Mouse (Mus musculus) left cerebral cortex, postnatal 14 days (tissue): ENCODE data around the gene Mtmr14. TPM values are rescaled to one million over a fixed set of nuclear protein-coding genes. Genes with fewer than 3 reads are reported as not detected.

Experiments used
- DNase-seq, 2 experiments: peaks; one replicate each; pipeline ENCODE4 v3.0.0; 2021 to 2022; ENCODE audit warnings: low spot score in 2 of 2, mixed read lengths in 1 of 2
- intact Hi-C: fragments of 180-260 bp; cut with DNase I; formaldehyde crosslinking; loops from one replicate; pipeline ENCODE4 v1.15.1; 2025
- long read RNA-seq, 2 experiments: library from polyadenylated mRNA; stranded (forward); transcript quantifications; one replicate each; pipeline ENCODE4 v2.0.0; 2021
- total RNA-seq, 2 experiments: library from RNA; stranded (reverse); gene quantifications; 2 replicates each; pipeline ENCODE4 v1.2.3; 2021

Mtmr14 gene
- total RNA-seq = 10 to 100 TPM; 21.3 to 21.6 TPM
- long read RNA-seq, experiment 1, transcript Mtmr14-201 (19 exons, 2,676 nt) = major isoform, 16 of 41 reads
- long read RNA-seq, experiment 1, partial matches to known transcripts = 4 of 41 reads
- long read RNA-seq, experiment 1, other reads (novel, unspliced or antisense) = 21 of 41 reads
- long read RNA-seq, experiment 2, transcript Mtmr14-201 (19 exons, 2,676 nt) = major isoform, 13 of 48 reads
- long read RNA-seq, experiment 2, partial matches to known transcripts = 2 of 48 reads
- long read RNA-seq, experiment 2, other reads (novel, unspliced or antisense) = 33 of 48 reads

DNA sequence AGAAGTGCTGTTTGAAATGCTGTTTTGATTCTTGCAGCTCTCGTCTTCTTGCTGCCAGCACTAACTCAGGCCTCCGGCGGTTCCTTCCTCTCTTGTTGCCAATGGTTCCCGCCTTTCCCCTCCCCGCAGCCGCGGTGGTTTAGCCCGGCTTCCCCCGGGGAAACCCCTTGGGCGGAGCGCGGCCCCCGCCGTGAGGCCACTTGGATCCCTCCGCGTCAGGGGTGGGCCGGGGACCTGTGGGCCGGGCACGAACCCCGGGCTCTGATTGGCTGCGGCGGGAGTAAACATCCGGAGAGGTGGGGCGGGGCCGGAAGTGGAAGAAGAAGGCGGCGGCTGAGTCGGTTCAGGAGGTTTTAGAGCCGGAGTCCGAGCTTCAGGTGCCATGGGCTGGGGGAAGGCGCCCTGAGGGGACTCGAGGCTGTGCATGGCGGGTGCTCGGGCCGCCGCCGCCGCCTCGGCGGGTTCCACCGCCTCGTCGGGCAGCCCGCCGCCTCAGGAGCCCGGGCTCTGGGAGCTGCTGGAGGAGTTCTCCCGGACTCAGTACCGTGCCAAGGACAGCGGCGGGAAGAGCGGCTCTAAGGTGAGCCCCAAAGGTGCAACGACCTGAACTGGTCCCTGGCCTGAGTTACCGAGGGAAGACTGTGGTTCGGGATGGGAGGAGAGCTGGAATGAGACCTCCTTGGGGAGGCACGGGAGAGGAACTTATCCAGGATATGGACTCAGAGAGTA is at the start of gene Mtmr14:
Mtmr14 (plus strand) TSS at position 302 of the 729 bp plus-strand sequence.
- DNase-seq = peak; percentile 98 to 99
- intact Hi-C loops = loop anchor here (5.0 kb wide), 1 partner anchor 40 kb away; the partner anchor contains the start of gene Lhfpl4

DNA sequence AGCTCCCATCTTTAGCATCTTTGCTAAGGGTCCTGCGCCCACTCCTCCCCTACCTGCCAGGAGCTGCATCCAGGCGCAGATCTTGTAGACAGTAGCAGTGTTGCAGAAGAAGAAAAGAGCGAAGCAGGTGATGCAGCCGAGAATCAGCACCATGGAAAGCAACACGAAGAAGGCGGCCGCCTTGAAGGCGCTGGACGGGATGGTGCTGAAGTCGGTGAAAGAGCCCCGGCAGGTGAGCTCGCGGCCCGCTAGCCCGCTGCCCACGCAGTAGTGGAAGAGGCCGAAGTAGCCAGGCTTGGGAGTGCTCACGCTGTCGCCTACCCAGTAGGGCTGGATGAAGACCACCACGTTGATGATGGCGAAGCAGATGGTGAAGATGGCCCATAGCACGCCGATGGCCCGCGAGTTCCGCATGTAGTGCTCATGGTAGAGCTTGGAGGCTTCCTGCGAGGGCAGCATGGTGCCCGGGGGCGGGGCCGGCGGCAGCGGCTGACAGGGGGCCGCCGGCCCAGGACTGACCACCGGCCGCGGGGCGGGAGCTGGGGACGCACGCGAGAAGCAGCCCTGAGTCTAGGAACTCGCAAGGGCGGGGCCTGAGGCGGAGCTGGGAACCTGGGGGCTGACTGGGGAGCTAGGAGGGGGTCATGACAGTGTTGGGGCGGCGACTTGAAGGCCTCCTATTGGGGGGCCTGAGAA is 43.7 kb upstream of the Mtmr14 start:
- intact Hi-C loops = no loop called here
- no peak for DNase-seq

DNA sequence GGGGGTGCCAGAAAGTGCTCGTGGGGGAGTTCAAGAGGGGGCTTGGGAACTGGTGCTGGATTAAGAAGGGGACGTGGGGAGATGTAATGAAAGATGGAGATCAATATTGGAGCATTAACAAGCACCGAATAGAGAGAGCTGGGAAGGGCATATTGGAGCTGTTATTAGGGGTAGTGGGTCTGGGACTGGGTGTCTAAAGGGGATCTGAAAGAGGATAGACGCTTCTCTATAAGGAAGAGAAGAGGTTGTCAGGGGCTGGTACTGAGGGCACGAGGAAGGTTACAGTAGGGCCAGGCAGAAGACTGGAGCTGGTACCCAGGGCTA is 43.2 kb upstream of the Mtmr14 start:
- intact Hi-C loops = no loop called here
- DNase-seq = no peak

DNA sequence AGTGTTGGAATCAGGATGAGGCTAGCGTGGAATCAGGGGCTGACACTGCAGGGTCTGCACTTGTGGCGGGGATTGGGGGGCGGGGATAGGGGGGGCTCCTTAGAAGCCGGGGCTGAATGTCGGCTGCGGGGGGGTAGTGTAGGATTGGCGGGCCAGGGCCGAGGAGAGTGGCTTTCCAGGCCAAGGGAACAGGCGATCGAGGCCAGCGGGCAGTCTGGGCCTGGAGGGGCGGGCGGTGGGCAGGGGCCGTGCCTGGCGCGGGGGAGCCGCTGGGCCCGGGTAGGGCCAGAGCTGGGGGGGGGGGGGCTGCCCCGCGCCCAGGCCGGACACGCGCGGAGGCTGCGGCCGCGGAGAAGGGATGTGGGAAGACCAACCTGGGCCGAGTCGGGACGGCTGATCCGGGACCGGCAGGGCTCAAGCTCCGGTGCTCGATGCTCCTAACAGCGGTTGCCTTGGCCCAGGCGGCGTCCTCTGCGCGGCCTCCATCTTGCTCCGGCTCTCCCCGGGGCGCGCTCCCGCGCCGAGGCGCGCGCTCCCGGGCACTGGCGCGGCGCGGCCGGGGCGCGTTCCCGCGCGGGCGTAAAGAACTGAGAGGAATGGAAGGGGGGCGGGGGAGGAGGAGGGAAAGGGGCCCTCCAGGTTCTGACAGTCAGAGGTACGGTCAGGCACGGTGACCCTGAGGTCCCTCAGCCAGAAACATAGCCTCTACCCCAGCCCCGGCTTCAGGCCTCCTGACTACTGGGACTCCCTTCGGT is 42.6 kb upstream of the Mtmr14 start, which contains the start of gene Lhfpl4:
Lhfpl4 (minus strand) TSS at position 544 of the 755 bp plus-strand sequence.
- DNase-seq = peak; percentile 67
- intact Hi-C loops = loop anchor here (5.0 kb wide), 1 partner anchor 42 kb away; the partner anchor contains the start of gene Mtmr14

DNA sequence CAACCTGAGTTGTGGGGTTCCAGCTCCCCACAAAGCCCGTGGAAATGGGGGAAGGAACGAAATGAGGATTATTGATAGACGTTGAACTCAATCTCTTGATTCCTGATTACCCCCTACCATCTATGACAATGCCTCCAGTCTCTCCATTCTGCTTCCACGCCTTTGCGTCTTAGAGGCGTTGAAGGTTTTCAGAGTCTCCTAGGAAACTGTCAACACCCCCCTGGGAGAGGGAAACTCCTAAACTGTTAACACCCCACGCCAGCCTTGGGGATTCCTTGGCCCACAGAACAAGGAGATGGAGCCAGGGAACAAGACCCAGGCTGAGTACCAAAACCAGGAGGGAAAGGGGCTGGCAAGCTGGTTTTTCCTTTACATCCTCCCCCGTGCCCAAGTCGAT is 42.0 kb upstream of the Mtmr14 start:
- intact Hi-C loops = loop anchor here (5.0 kb wide), 1 partner anchor 42 kb away; the partner anchor contains the start of gene Mtmr14
- peak; percentile 37 to 48 for DNase-seq

DNA sequence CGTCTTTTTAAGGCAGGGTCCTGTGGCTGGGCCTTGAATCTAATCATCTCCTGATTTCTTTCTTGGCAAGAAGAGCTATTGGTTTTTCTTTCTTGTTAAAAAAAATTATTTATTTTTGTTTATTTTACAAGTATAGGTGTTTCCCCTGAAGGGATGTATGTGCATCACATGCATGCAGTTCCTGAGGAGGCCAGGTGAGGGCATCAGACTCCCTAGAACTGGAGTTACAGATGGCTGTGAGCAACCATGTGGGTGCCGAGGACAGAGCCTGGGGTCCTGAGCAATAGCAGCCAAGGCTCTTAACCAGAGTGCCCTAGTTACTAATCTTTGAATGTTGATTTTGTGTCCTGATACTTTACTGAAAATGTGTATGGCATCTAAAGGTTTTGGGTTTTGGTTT is 21.4 kb upstream of the Mtmr14 start:
- DNase-seq = no peak
- intact Hi-C loops = no loop called here

DNA sequence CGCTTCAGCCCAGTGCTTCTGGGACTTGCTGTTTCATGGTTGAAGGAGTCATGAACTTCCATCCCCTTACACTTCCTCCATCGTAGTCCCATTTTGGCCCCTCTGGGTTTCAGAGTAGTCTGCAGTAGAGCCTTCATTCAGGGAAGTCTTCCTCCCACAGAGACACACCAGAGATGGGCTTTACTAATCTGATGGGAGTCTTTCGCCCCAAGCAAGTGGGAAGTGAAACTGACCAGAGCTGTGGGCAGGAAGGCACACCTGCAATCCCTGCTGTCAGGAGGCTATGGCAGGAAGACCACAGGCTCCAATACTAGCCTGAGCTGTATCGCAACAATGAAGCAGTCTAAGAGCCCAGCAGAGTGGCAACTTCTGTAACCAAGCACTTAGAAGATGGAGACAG is 11.8 kb upstream of the Mtmr14 start:
- no peak for DNase-seq
- intact Hi-C loops = no loop called here

DNA sequence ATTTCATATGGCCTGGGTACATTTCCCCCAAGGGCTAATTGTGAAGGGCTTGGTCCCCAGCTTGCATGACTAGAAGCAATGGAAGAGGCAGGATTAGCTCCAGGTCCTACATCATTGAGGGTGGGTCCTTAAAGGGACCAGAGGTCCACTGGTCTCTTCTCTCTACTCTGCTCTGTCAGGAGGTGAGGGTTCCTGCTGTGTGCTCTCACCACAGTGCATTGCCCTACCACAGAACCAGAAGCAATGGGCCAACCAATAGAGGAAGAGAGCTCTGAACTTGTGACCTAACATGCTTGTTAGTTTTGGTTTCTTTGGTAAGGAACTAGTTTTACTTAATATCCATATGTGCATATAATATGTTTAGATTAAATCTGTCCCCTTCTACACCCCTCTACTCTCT is 10.9 kb upstream of the Mtmr14 start:
- no peak for DNase-seq
- intact Hi-C loops = no loop called here

DNA sequence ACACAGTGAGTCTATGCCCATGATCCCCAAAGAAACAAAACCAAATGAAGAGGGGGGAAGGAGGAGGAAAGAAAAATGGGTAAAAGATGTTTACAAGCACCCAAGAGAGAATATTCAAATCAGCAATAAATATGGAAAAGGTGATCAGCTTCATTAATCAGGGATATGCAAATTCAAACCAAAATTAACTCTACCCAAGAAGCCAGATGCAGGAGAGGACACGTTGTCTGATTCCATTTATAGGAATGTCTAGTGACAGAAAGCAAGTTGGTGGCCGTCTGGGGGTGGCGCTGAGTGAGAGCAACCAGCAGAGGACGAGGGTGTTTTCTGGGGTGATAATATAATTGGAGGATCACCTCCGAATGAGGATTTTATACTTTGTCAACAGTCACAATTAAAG is 2.5 kb upstream of the Mtmr14 start:
- intact Hi-C loops = loop anchor here (5.0 kb wide), 1 partner anchor 38 kb away; the partner anchor contains the start of gene Lhfpl4
- peak; percentile 10 to 14 for DNase-seq

DNA sequence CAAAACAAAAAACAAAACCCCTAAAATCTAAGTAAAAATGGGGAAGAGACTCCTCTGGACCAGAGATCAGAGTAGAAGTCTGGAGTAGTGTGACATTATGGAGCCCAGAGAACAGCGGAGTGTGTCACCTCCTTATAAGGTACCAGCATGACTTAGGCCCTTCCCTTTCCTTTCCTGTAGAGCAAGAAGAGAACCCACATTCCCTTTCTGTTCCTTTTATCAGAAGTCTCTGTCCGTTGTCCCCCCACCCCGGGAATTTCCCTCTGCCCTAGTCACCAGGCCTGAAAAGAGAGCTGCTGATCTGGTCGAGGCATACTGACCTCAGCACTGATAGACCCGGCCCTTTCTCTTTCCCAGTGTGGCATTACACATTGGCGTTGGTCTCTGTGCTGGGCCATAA is 799 bp downstream of the Mtmr14 start:
- intact Hi-C loops = loop anchor here (5.0 kb wide), 1 partner anchor 41 kb away; the partner anchor contains the start of gene Lhfpl4

DNA sequence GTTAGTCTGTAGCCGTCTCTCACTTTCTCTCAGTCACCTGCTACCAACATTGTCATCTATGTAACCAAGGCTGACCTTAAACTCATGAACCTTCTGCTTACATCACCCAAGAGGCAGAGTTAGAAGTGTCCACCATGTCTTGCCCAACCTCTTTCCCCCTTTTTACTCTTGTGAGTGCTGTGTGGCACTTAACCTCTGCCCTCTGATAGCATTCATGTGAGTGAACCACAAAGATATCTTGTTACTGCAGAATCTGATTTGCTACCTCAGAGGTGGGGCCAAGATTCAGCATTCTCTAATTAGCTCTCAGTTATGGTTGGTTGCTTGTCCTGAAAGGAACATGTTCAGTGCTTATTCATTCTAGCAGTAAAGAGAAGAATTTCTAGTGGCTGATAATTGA is 5.1 kb downstream of the Mtmr14 start:
- intact Hi-C loops = no loop called here
- no peak for DNase-seq

More for the DNA sequence above, 799 bp downstream of the Mtmr14 start:
- no peak for DNase-seq

DNA sequence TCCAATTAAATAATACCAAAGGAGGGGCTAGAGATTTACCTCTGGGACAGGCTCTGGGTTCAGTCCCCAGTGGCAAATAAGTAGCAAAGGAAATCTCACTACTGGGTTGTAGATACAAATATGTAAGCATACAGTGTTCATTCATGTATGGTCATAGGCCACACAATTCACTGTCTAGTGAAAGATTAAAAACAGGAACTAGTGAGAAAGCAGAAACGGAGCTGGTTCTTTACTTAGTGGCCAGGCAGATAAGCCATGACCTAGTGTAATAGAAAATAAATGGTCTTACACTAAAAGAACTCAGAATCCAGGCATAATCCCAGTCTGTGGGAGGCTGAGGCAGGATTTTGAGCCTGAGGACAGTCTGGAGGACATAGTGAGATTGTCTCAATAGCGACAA is 7.9 kb downstream of the Mtmr14 start:
- intact Hi-C loops = no loop called here

DNA sequence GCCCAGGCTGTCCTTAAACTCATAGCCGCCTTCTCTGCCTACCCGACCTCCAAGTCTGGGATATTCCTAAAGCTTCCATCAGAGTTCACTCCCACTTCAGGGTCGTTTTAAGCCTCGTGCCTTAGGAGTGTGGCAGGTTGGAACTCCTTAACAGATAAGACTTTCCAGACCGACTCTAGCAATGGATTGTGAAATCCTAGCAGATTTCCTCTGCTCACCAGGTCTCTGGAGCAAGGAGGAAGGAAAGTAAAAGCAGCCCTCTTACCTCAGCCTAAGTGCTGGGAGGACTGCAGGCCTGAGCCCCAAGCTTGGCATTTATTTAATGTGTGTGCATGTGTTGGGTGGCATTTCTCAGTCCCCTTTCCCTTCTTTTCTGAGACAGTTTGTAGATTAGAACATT is 13.1 kb downstream of the Mtmr14 start:
- intact Hi-C loops = no loop called here
- no peak for DNase-seq

More for the DNA sequence above, 7.9 kb downstream of the Mtmr14 start:
- no peak for DNase-seq

DNA sequence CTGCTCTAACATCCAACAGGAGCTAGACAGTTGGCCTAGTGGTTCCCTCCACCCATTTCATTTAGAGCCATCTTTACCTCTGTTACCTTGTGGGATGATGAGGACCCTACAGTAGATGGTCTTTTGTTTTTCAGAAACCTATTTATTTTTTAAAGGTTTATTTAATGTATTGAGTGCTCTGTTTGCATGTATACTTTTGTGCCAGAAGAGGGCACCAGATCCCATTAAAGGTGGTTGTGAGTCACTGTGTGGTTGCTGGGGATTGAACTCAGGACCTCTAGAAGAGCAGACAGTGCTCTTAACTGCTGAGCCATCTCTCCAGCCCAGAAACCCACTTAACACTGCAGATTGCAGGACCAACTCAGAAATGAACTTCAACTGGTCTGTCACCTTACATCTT is 14.3 kb downstream of the Mtmr14 start:
- intact Hi-C loops = no loop called here
- no peak for DNase-seq

DNA sequence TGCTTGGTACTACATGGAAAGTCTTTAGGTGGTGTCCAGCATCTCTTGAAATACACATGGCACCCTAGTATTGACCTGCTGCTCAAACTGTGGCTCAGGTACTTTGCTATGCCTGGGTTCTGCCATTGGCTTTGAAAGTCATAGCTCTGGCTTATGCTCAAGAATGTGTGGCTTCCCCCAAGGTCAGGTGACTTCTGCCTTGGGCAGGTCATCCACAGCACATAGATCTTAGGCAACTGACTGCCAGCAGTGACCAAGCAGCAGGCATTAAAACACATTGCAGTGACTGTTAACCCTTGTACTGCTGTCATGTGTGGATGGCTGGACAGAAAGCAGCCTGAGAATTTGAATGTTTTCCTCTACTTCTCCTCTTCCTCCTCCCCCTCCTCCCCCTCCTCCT is 17.3 kb downstream of the Mtmr14 start:
- no peak for DNase-seq
- intact Hi-C loops = no loop called here

DNA sequence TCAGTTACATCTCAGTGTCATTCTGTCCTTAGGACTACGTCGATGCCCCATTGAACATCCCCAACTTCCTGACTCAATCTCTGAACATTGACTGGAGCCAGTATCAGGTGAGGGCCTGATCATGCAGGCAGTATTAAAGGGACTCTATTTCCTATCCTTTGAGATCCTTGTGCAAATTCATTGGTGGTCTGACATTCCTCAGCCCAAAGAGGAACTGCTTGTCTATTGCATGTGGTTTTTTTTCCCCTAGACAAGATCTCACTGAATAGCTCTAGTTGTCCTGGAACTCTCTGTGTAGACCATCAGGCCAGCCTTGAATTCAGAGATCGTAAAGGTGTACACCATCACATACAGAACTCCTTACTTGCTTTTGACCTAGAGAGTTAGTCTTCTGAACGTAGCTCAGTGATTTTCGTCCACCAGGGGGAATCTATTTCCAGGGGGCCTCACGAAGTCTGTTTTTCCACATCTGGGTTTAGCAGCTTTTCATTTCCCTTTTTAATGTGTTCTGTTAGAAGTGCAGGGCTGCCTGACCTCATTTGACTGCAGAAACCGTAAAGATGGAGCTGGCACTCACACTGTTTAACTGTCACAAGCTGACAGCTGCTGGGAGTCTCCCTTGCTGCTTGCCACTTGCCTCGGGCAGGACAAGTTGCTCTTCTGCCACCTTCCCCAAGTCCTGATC is 23.7 kb downstream of the Mtmr14 start:
- intact Hi-C loops = no loop called here
- no peak for DNase-seq

DNA sequence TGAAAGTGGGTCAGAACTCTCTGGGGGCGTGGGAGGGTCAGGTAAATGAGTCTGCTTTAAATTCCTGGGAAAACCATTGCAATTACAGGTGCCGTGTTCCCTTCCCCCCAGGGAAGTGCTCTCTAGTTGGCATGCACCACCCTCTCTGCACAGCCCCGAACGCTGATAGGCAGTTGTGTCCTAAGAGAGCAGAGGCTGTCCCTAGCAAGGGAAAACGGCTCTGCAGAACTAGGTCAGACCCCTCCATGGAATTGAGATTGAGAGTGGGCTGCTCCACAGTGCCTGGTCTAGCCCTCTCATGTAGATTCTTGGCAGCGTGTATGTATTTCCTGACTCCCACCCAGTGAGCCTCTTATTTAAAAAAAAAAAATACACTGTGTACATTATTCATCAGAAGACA is 25.9 kb downstream of the Mtmr14 start:
- DNase-seq = no peak
- intact Hi-C loops = no loop called here

DNA sequence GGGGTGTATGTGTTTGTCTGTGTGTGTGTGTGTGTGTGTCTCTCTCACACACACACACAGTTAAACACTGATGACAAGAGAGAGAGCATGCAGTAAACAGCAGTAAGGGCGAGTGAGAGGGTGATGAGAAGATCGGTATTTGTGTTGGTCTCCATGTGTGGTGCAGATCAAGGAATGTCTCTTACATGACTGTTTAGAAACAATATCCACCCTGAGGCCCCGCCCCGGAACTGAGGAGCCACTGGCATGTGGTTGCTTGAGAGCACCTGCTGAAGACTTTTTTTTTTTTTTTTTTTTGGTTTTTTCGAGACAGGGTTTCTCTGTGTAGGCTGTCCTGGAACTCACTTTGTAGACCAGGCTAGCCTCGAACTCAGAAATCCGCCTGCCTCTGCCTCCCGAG is 26.8 kb downstream of the Mtmr14 start:
- DNase-seq = no peak
- intact Hi-C loops = no loop called here
